Mouse (Mus musculus): ENCODE data around the gene Kif21a. TPM values are rescaled to one million over a fixed set of nuclear protein-coding genes. Genes with fewer than 3 reads are reported as not detected.

Kif21a gene
- 4.9 and 5.0 TPM in 2 replicates for polyA plus RNA-seq (2016; fragmentation: Nextera tagmentation; extraction: Ambion mirVana)

DNA sequence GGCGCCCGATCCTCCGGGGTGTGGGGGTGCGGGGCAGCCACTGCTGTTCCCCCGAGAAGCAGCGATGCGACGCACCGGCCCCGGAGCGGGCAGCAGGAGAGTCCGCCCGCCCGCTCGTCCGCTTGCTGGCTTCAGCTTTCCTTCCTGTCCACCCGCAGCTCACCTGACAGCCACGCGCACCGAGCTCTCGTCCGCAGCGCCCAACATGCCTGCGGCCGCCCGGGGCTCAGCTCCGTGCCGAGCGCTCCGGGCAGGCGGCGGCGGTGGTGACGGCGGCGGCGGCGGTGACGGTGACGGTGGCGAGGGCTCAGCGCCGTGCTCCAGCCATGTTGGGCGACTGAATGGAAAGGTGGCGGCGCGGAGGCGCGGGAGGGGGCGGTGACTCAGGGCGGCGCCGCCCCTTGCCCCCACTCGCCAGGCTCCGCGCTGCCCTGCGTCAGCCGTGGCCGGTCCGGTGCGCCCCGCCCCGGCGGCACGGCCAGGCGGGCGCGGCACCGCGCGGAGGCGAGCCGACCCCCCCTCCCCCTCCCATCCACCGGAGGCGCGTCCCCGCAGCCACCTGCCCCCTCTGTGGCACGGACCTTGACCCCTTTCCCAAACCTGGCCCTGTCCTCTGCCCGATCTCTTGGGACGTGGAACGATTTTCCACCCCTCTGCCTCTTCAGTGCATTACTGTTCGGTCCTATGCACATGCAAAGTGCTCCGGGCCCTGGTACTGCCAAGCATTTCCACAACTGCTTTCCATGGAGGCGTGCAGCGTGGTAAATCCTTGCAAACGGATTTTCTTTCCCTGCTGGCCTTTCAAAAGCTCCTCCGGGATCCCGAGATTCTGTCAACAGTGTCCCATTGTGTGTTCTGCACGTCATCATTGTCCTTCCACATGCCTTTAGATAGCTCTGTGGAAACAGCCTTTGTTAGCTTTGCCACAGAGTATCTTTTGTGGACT lies at the start of gene Kif21a:
TSS of gene Kif21a (minus strand) at position 453 of the 946 bp plus-strand sequence.
- no peaks in the 10 kb centered on the region for H3K36me3 ChIP-seq
- peak within 1 kb of the TSS; percentile 93 for H3K27ac ChIP-seq
- peak; percentile 85 for DNase-seq (ENCODE audit: low spot score)
- peak within 1 kb of the TSS; percentile 91 for H3K4me3 ChIP-seq
- H3K27me3 ChIP-seq (ENCODE audit: insufficient read depth, poor library complexity, severe bottlenecking), result no peaks in the 10 kb centered on the region
- H3K9me3 ChIP-seq, result no peaks in the 10 kb centered on the region
- H3K4me1 ChIP-seq, result peaks cover 9% of the 10 kb centered on the region; the same call in 1 of the 2 replicates
- WGBS, result under 1% methylated on average over 63 of the region's 89 CpGs

DNA sequence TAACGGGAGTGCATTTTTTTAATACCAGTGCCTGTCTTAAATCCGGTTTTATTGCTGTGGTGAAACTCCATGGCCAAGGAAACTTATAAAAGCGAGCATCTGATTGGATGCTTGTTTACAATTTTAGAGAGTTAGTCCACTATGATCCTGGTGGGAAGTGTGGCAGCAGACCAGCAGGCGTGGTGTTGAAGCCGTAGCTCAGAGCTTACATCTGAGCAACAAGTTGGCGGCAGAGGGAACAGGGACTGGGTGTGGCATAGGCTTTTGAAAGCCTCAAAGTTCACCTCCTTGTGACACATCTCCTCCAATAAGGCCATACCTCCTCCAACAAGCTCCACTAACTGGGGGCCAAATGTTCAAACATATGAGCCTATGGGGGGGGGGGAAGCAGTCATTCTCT lies 46.9 kb upstream of the Kif21a start:
- no peaks in the 10 kb centered on the region for H3K27me3 ChIP-seq (ENCODE audit: insufficient read depth, poor library complexity, severe bottlenecking)
- no peak overlapping the region for H3K4me3 ChIP-seq
- DNase-seq (ENCODE audit: low spot score), result no peak
- no peak overlapping the region for H3K27ac ChIP-seq
- 81% methylated on average over 6 of the region's 6 CpGs for WGBS
- no peaks in the 10 kb centered on the region for H3K9me3 ChIP-seq
- peaks cover 9% of the 10 kb centered on the region for H3K4me1 ChIP-seq
- H3K36me3 ChIP-seq, result no peaks in the 10 kb centered on the region

DNA sequence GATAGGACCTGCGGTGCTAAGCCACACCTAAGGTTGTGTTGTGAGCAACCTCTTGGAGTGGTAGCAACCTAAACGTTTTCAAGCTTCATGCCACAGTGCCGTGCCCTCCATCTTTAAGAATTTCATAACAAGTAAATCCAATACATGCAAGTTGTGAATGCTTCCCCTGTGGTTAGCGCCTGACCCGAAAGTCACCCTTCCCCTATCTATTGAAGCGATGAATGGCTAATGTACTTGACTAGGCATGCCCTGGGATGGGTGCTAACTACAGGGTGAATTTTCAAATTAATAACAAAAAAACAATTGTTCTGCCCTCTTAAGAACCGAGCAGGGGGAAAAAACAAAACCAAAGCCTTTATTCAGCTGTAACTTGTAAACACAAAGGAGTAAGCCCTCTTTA lies 39.7 kb upstream of the Kif21a start:
- no peaks in the 10 kb centered on the region for H3K36me3 ChIP-seq
- DNase-seq (ENCODE audit: low spot score), result no peak
- H3K9me3 ChIP-seq, result no peaks in the 10 kb centered on the region
- H3K27me3 ChIP-seq (ENCODE audit: insufficient read depth, poor library complexity, severe bottlenecking), result no peaks in the 10 kb centered on the region
- WGBS, result 85% methylated on average over 7 of the region's 7 CpGs
- H3K4me3 ChIP-seq, result no peak overlapping the region
- no peak overlapping the region for H3K27ac ChIP-seq
- H3K4me1 ChIP-seq, result peaks cover 6% of the 10 kb centered on the region

DNA sequence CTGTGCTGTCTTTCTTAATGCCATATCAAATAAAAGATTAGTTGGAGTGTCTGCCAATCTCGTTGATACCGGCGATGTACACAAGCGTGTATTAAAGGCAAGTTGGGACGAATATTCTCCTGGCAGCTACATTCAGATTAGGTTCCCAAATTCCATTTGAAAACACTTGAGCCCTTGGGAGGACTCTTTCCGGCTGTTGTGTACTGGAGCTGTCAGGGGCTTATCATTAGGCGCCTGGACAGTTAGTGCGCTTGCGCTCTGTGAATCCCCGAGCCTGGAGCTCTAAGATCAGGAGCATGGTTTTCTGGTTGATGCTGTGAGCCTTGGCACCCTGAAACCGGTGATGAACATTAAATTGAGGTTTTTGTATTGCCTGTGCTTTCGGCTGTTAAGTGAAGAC lies 38.3 kb upstream of the Kif21a start:
- H3K4me1 ChIP-seq, result peaks cover 6% of the 10 kb centered on the region
- DNase-seq (ENCODE audit: low spot score), result no peak
- WGBS, result 59% methylated on average over 12 of the region's 12 CpGs
- H3K36me3 ChIP-seq, result no peaks in the 10 kb centered on the region
- no peak overlapping the region for H3K4me3 ChIP-seq
- H3K27me3 ChIP-seq (ENCODE audit: insufficient read depth, poor library complexity, severe bottlenecking), result no peaks in the 10 kb centered on the region
- H3K9me3 ChIP-seq, result no peaks in the 10 kb centered on the region
- no peak overlapping the region for H3K27ac ChIP-seq

DNA sequence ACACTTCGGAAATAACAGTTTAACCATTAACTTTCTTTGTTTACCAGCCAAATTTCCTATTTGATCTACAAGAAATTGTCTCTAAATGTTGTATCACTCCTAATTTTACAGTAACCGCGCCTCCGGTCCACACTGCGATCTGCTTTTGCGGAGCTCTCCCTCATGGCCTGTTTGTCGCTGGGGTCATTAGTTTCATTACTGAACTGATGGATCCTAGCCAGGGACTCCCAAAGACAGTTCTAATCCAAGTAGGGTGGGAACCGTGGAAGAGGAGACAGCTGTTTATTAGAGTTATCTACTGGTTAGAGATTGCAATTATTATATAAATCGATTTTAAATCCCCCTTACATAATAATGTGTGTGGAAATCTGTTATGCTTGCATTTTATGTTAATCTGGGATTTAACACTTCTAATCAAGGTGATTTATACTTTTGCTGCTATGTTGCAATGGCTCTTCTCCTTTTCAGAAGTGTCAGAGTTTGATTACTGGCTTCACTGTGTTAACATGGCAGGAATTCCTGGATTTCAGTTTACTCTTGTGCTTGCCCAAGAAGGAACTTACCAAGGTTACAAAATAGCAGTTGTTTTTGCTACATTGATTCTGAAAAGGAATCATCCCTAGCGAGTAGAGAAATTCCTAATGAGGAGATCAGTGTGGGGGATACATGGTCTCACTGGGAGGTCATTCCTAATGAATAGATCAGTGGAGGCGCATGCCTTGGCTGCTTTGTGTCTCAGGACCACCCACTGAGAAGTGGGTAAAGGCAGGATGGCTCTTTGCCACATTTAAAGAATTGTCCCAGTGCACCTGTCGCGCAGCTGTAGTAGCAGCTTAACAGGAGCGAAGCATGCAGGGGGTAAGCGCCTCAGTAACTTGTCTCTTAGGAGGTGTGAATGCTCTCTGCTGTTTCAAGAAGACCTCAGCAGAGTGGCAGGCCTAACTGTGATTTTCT lies 28.0 kb upstream of the Kif21a start:
- no peak overlapping the region for H3K27ac ChIP-seq
- H3K36me3 ChIP-seq, result no peaks in the 10 kb centered on the region
- H3K27me3 ChIP-seq (ENCODE audit: insufficient read depth, poor library complexity, severe bottlenecking), result peaks cover 6% of the 10 kb centered on the region; the same call in 1 of the 2 replicates
- DNase-seq (ENCODE audit: low spot score), result no peak
- H3K4me1 ChIP-seq, result peaks cover 4% of the 10 kb centered on the region; the same call in 1 of the 2 replicates
- H3K9me3 ChIP-seq, result no peaks in the 10 kb centered on the region
- 36% methylated on average over 15 of the region's 15 CpGs for WGBS
- no peak overlapping the region for H3K4me3 ChIP-seq

DNA sequence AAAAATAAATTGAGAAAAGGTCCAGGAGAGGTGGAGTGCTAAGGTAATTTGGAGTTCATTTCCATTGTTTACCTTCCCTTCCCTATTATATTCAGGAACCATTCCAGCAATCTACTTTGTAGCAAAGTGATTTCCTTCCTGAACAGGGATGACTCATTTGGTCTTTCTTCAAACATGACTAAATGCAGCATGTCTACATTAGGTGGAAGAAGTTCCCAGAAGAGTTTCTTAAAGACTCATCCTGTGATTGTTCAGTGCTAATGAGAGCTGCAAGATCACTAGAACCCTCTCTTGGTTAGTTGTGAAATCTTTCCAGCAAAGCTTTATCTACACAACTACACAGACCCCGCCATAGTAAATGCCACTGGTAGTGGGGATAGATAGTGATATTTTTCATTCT lies 22.7 kb upstream of the Kif21a start:
- 66% methylated on average over 1 of the region's 1 CpGs for WGBS
- no peak overlapping the region for H3K27ac ChIP-seq

DNA sequence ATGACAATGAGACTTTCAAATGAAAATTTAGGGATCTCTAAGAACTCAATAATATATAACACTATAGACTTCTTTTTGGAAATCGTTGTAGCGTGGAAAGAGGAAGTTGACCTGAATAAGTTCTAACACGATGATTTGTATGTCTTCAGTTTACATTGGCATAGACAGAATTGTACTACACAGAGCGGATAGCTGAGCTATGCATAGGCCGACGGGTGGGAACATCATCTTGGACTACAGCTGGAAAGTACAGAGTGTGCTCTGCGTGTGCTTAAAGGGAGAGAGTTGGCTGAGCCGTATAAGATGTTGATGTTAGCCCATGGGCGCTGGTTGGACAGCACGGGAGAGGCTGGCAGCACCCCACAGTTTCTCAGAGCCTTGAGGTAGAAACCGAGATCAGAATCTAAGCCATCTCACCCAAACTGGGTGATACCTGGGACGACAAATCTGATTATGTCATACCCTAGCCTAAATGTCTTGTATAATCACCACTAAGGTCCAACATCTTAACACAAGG lies 14.6 kb upstream of the Kif21a start:
- Histone ChIP-seq H3K9me3 (no peaks in the 10 kb centered on the region), H3K4me3 (no peak overlapping the region), H3K27me3 (ENCODE audit: insufficient read depth, poor library complexity, severe bottlenecking) (no peaks in the 10 kb centered on the region), H3K4me1 (no peaks in the 10 kb centered on the region), H3K27ac (no peak overlapping the region), H3K36me3 (no peaks in the 10 kb centered on the region)
- 89% methylated on average over 12 of the region's 12 CpGs for WGBS
- DNase-seq (ENCODE audit: low spot score), result no peak

More for the DNA sequence above, 22.7 kb upstream of the Kif21a start:
- H3K36me3 ChIP-seq, result no peaks in the 10 kb centered on the region
- DNase-seq (ENCODE audit: low spot score), result no peak
- H3K9me3 ChIP-seq, result no peaks in the 10 kb centered on the region
- H3K4me1 ChIP-seq, result no peaks in the 10 kb centered on the region
- H3K4me3 ChIP-seq, result no peak overlapping the region
- peaks cover 6% of the 10 kb centered on the region; the same call in 1 of the 2 replicates for H3K27me3 ChIP-seq (ENCODE audit: insufficient read depth, poor library complexity, severe bottlenecking)

DNA sequence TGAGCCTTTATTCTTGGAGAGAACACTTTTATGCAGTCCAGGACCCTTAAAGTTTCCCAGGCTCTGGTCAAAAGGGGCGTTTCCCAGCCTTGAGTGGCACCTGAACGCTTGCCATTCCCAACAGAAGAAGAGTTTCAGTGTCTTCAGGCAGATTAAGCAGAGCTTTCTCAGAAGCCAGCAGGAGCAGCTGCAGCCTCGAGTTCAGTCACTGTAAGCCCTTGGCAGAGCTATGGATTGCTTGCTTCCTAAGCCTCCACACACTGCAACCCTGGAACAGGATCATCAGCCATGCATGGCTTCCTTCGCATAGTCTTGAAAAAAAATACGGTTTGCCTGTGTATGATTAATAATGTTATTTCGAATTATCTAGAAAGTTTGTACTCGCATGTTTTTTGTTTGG lies 14.1 kb upstream of the Kif21a start:
- WGBS, result 72% methylated on average over 7 of the region's 7 CpGs
- Histone ChIP-seq H3K4me3 (no peak overlapping the region), H3K36me3 (no peaks in the 10 kb centered on the region), H3K9me3 (no peaks in the 10 kb centered on the region), H3K27me3 (ENCODE audit: insufficient read depth, poor library complexity, severe bottlenecking) (no peaks in the 10 kb centered on the region), H3K27ac (no peak overlapping the region), H3K4me1 (peaks cover 3% of the 10 kb centered on the region)
- no peak for DNase-seq (ENCODE audit: low spot score)

DNA sequence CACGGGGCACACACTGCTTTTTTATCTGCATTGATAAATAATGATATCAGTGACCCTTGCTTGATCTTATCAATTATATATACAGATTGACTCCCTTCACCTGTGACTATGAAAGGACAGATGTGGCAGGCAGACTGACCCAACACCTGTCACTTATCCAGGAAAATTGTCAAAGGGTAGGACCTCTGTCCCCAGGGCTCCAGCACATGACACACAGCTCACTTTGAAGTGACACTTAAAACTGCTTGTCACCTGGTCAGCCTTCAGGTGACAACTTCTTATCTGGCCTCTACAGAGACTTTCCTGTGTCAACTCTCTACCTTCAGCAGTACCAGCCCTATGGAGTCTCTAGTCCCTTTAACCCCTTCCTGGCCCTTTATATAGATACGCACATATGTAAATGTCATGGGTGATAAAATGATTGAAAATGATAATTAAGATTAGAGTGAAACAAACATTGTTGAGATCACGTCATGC lies 7.2 kb upstream of the Kif21a start:
- H3K4me3 ChIP-seq, result no peak overlapping the region
- H3K9me3 ChIP-seq, result no peaks in the 10 kb centered on the region
- 50% methylated on average over 3 of the region's 3 CpGs for WGBS
- H3K27me3 ChIP-seq (ENCODE audit: insufficient read depth, poor library complexity, severe bottlenecking), result no peaks in the 10 kb centered on the region
- H3K4me1 ChIP-seq, result peaks cover 32% of the 10 kb centered on the region
- no peak overlapping the region for H3K27ac ChIP-seq
- H3K36me3 ChIP-seq, result no peaks in the 10 kb centered on the region
- DNase-seq (ENCODE audit: low spot score), result no peak

DNA sequence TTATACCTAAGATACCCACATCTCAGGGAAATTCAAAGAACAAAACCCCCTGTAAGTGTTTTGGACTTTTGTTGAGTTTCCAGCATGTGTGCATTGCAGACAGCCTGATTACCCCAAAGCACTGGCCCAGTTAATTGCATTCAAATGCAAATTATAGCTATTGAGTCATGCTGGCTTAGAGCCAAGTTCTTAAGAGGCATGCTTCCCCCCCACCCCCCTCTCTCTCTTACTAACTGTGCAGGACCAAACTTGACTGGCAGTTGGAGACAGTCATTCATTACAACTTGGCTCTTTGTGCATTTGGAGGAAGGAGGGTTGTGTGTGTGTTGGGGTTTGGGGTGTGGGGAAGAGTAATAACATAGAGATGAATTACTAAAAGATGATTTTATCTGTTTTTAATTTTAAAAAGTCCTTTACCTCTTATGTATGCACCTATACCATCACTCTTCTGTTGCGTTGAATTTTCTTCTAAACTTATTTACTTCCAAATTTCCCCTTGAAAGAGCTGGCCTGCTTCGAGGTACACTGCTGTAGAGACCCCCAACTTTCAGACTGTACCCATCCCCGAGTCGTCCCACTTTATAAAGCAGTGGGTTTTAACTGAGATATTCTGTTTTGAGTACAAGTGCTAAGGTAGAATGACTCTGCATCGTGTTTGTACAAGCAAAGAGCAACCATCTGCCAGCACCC lies 6.6 kb upstream of the Kif21a start:
- Histone ChIP-seq H3K4me1 (peaks cover 32% of the 10 kb centered on the region), H3K36me3 (no peaks in the 10 kb centered on the region), H3K27me3 (ENCODE audit: insufficient read depth, poor library complexity, severe bottlenecking) (no peaks in the 10 kb centered on the region), H3K4me3 (no peak overlapping the region), H3K27ac (no peak overlapping the region), H3K9me3 (no peaks in the 10 kb centered on the region)
- WGBS, result 53% methylated on average over 5 of the region's 5 CpGs
- no peak for DNase-seq (ENCODE audit: low spot score)

DNA sequence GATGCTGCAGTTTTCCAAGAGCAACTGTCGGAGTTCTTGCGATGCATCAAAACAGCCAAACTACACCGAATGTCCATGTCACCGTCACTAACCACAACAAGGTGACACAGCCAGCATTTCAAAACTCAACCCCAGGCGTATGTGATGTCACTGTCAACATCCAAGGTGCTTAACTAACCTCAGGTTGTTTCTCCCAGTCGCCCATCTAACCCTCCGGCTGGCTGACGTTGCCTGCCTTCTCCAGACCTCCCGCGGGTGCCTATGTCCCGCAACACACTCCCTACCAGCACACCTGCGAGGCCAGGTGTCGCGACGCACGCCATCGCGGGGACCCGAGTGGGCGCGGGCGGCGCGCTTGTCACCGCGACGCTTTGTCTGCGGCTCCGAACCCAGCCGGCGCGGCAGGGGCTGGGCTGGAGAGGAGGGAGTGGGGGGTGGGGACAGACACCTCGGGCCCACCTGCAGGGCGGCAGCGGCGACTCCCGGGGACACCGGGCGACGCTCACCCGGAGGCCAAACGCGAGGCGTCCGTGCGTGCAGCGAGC lies 725 bp downstream of the Kif21a start:
- WGBS, result 2% methylated on average over 47 of the region's 47 CpGs
- H3K27ac ChIP-seq, result peak overlapping the region; percentile 93
- H3K4me1 ChIP-seq, result peaks cover 9% of the 10 kb centered on the region; the same call in 1 of the 2 replicates
- H3K4me3 ChIP-seq, result peak overlapping the region; percentile 91
- DNase-seq (ENCODE audit: low spot score), result no peak
- H3K9me3 ChIP-seq, result no peaks in the 10 kb centered on the region
- H3K27me3 ChIP-seq (ENCODE audit: insufficient read depth, poor library complexity, severe bottlenecking), result no peaks in the 10 kb centered on the region
- no peaks in the 10 kb centered on the region for H3K36me3 ChIP-seq

DNA sequence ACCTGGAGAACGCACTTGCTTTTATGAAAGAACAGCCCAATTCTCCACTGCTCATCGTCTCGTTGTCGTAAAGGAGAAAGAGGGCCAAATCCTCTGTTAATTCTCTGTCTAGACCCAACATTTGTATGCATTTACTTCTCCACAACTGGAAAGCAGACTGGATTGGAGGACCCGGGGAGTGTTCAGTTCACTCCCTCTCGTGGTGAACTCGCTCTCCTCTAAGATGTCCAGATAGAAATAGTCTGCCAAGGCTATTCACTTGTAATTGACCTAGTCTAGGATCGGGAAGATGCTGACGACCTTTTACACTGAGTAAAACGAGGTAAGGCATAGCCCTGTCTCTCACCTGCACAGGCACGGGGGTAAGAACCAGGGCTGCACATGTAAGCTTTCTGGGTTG lies 2.1 kb downstream of the Kif21a start:
- no peak for DNase-seq (ENCODE audit: low spot score)
- Histone ChIP-seq H3K9me3 (no peaks in the 10 kb centered on the region), H3K27ac (no peak overlapping the region), H3K4me3 (no peak overlapping the region), H3K27me3 (ENCODE audit: insufficient read depth, poor library complexity, severe bottlenecking) (no peaks in the 10 kb centered on the region), H3K36me3 (no peaks in the 10 kb centered on the region), H3K4me1 (peaks cover 9% of the 10 kb centered on the region; the same call in 1 of the 2 replicates)
- WGBS, result 87% methylated on average over 11 of the region's 11 CpGs

Data from heart, embryonic 10.5 days (tissue).